Mouse (Mus musculus): ENCODE data around the gene Myl12a. TPM values are rescaled to one million over a fixed set of nuclear protein-coding genes. Genes with fewer than 3 reads are reported as not detected.

The Myl12a gene
- polyA plus RNA-seq, 2 experiments from 2014 or later: 601 to 659 TPM

GRCm38 (mm10) chr17:71010646-71011242 is 8.1 kb upstream of the Myl12a start:
- peak; percentile 49 for ATAC-seq

- no peak for ATAC-seq
These were observed 7.1 kb upstream of the Myl12a start for GRCm38 (mm10) chr17:71009751-71010150.

- no peak for ATAC-seq
These were observed 6.0 kb upstream of the Myl12a start for GRCm38 (mm10) chr17:71008676-71009075.

- no peak for ATAC-seq
These were observed 4.3 kb upstream of the Myl12a start for GRCm38 (mm10) chr17:71006976-71007375.

- ATAC-seq: no peak
These were observed 1.7 kb upstream of the Myl12a start for GRCm38 (mm10) chr17:71004186-71004960.

GRCm38 (mm10) chr17:71003721-71004120 is 1.0 kb upstream of the Myl12a start:
- no peak for ATAC-seq

- ATAC-seq: no peak
These were observed 434 bp upstream of the Myl12a start for GRCm38 (mm10) chr17:71003112-71003511.

GRCm38 (mm10) chr17:71002081-71002743 is 466 bp downstream of the Myl12a start, which contains the start of gene Myom1:
Gene Myom1 (plus strand): TSS chr17:71002633.
- peak; percentile 85 for ATAC-seq

- ATAC-seq: peak; percentile 13
These were observed 988 bp downstream of the Myl12a start for GRCm38 (mm10) chr17:71001699-71002080.

- ATAC-seq: no peak
These were observed 1.6 kb downstream of the Myl12a start for GRCm38 (mm10) chr17:71001067-71001466.

GRCm38 (mm10) chr17:71000255-71000654 is 2.4 kb downstream of the Myl12a start:
- ATAC-seq: no peak

GRCm38 (mm10) chr17:70999187-70999586 is 3.5 kb downstream of the Myl12a start:
- no peak for ATAC-seq

GRCm38 (mm10) chr17:70998400-70998975 is 4.2 kb downstream of the Myl12a start:
- no peak for ATAC-seq

GRCm38 (mm10) chr17:70997836-70998235 is 4.8 kb downstream of the Myl12a start:
- ATAC-seq: no peak

GRCm38 (mm10) chr17:70995551-70995950 is 7.1 kb downstream of the Myl12a start:
- no peak for ATAC-seq

GRCm38 (mm10) chr17:70994671-70995070 is 8.0 kb downstream of the Myl12a start:
- no peak for ATAC-seq

- no peak for ATAC-seq
These were observed 9.3 kb downstream of the Myl12a start for GRCm38 (mm10) chr17:70993385-70993807.

- ATAC-seq: no peak
These were observed 10.0 kb downstream of the Myl12a start for GRCm38 (mm10) chr17:70992662-70993061.

- ATAC-seq: no peak
These were observed 10.7 kb downstream of the Myl12a start for GRCm38 (mm10) chr17:70991706-70992625.

GRCm38 (mm10) chr17:70990403-70991303 is 12.0 kb downstream of the Myl12a start:
- ATAC-seq: peak; percentile 53

GRCm38 (mm10) chr17:70989991-70990390 is 12.7 kb downstream of the Myl12a start:
- ATAC-seq: peak; percentile 26
